Mouse (Mus musculus) liver, embryonic 15.5 days (tissue): ENCODE data around the gene Akt3. TPM values are rescaled to one million over a fixed set of nuclear protein-coding genes. Genes with fewer than 3 reads are reported as not detected.

ENCODE experiments used
- ATAC-seq: fragments of 200-750 bp; cut with Nextera tagmentation; 2 replicates; pipeline ENCODE4 v1.8.0; 2017; ENCODE audit warnings: moderate number of reproducible peaks, mild to moderate bottlenecking, moderate library complexity; ENCODE audit not compliant: insufficient read depth
- H3K27ac ChIP-seq: fragments of 300-500 bp; sonication (generic); replicated peaks from 2 replicates; pipeline ENCODE4 v1.5.1; 2015; ENCODE audit warnings: mild to moderate bottlenecking, inconsistent platforms
- H3K27me3 ChIP-seq: fragments of 300-500 bp; sonication (generic); 2 replicates; pipeline ENCODE4 v1.6.1; 2015; ENCODE audit warnings: mild to moderate bottlenecking, inconsistent platforms
- H3K36me3 ChIP-seq: fragments of 300-500 bp; sonication (generic); replicated peaks from 2 replicates; pipeline ENCODE4 v1.6.1; 2015; ENCODE audit warnings: moderate library complexity, mild to moderate bottlenecking, inconsistent platforms
- H3K4me1 ChIP-seq: fragments of 300-500 bp; sonication (generic); replicated peaks from 2 replicates; pipeline ENCODE4 v1.6.1; 2015; ENCODE audit warnings: inconsistent platforms
- H3K4me2 ChIP-seq: fragments of 300-500 bp; sonication (generic); 2 replicates; pipeline ENCODE4 v1.6.1; 2015; ENCODE audit warnings: moderate library complexity, mild to moderate bottlenecking, inconsistent platforms
- H3K4me3 ChIP-seq: fragments of 300-500 bp; sonication (generic); replicated peaks from 2 replicates; pipeline ENCODE4 v1.5.1; 2015; ENCODE audit warnings: mild to moderate bottlenecking, inconsistent platforms
- H3K9ac ChIP-seq: fragments of 300-500 bp; sonication (generic); 2 replicates; pipeline ENCODE4 v1.6.1; 2015; ENCODE audit warnings: moderate library complexity, mild to moderate bottlenecking, inconsistent platforms
- H3K9me3 ChIP-seq: fragments of 300-500 bp; sonication (generic); replicated peaks from 2 replicates; pipeline ENCODE4 v1.6.1; 2016; ENCODE audit warnings: inconsistent platforms
- WGBS: fragments of 180-500 bp; shearing (Covaris S2); methylation state at CpG from one replicate; pipeline ENCODE4 v1.1.7; 2015; ENCODE audit warnings: mixed read lengths; ENCODE audit not compliant: insufficient replicate concordance; 5-methylcytosine and 5-hydroxymethylcytosine counted together
- polyA plus RNA-seq: library from polyadenylated mRNA; unstranded; fragments of >200 nt; fragmentation: Nextera tagmentation; extraction: Ambion mirVana; gene quantifications from 2 replicates; pipeline ENCODE4 v1.2.1, GENCODE M21; 2015

The Akt3 gene
- polyA plus RNA-seq, 1 experiment from 2014 or later, result 0.48 TPM

DNA sequence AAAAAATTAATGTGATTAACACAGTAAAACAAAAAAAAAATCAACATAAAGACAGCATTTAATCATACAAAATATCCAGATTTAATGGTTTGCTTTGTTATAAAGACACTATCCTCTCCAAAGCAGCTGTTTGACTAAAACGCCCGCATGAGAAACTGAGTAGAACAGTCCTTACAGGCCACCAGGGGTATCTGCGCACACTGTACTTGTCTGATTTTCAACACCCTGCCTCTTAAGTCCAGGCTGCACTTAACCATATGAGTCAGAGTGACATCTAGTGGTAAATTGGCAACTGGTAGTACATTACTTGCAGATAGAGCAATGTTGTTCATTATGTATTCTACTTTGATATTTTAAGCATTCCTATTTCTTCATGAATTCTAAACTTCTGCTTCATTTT lies 69.3 kb downstream of the Akt3 start:
- H3K9me3 ChIP-seq, result no peaks in the 10 kb centered on the region

GRCm38 (mm10) chr1:177186751-177187150 lies 71.3 kb downstream of the Akt3 start:
- Histone ChIP-seq H3K27me3 (no peaks in the 10 kb centered on the region), H3K9me3 (no peaks in the 10 kb centered on the region), H3K9ac (no peak overlapping the region), H3K36me3 (no peaks in the 10 kb centered on the region), H3K4me2 (no peak overlapping the region), H3K4me3 (no peak overlapping the region), H3K27ac (no peak overlapping the region), H3K4me1 (no peaks in the 10 kb centered on the region)
- WGBS, result 52% methylated on average over 2 of the region's 2 CpGs
- ATAC-seq, result no peak

More for the DNA sequence above, 69.3 kb downstream of the Akt3 start:
- Histone ChIP-seq H3K27ac (no peak overlapping the region), H3K36me3 (no peaks in the 10 kb centered on the region), H3K4me1 (no peaks in the 10 kb centered on the region), H3K4me2 (no peak overlapping the region), H3K4me3 (no peak overlapping the region), H3K27me3 (no peaks in the 10 kb centered on the region), H3K9ac (no peak overlapping the region)
- no peak for ATAC-seq
- WGBS, result 21% methylated on average over 3 of the region's 3 CpGs

- Histone ChIP-seq H3K4me2 (no peak overlapping the region), H3K4me1 (no peaks in the 10 kb centered on the region), H3K4me3 (no peak overlapping the region), H3K9me3 (no peaks in the 10 kb centered on the region), H3K27ac (no peak overlapping the region), H3K36me3 (no peaks in the 10 kb centered on the region), H3K27me3 (no peaks in the 10 kb centered on the region), H3K9ac (no peak overlapping the region)
- no peak for ATAC-seq
- 53% methylated on average over 2 of the region's 2 CpGs for WGBS
These were observed 78.4 kb downstream of the Akt3 start for GRCm38 (mm10) chr1:177179635-177180034.

GRCm38 (mm10) chr1:177175436-177175835 lies 82.6 kb downstream of the Akt3 start:
- Histone ChIP-seq H3K4me3 (no peak overlapping the region), H3K9ac (no peak overlapping the region), H3K4me2 (no peak overlapping the region), H3K4me1 (no peaks in the 10 kb centered on the region), H3K27ac (no peak overlapping the region), H3K27me3 (no peaks in the 10 kb centered on the region), H3K9me3 (no peaks in the 10 kb centered on the region), H3K36me3 (no peaks in the 10 kb centered on the region)
- no peak for ATAC-seq

GRCm38 (mm10) chr1:177171300-177171699 lies 86.7 kb downstream of the Akt3 start:
- no peak overlapping the region for H3K4me2 ChIP-seq
- no peaks in the 10 kb centered on the region for H3K27me3 ChIP-seq
- no peak for ATAC-seq
- H3K27ac ChIP-seq, result no peak overlapping the region
- no peaks in the 10 kb centered on the region for H3K36me3 ChIP-seq
- H3K4me3 ChIP-seq, result no peak overlapping the region
- H3K4me1 ChIP-seq, result no peaks in the 10 kb centered on the region
- H3K9ac ChIP-seq, result no peak overlapping the region
- no peaks in the 10 kb centered on the region for H3K9me3 ChIP-seq

GRCm38 (mm10) chr1:177165789-177166188 lies 92.2 kb downstream of the Akt3 start:
- Histone ChIP-seq H3K9me3 (no peaks in the 10 kb centered on the region), H3K27ac (no peak overlapping the region), H3K9ac (no peak overlapping the region), H3K4me3 (no peak overlapping the region), H3K4me1 (no peaks in the 10 kb centered on the region), H3K36me3 (no peaks in the 10 kb centered on the region), H3K27me3 (no peaks in the 10 kb centered on the region), H3K4me2 (no peak overlapping the region)
- WGBS, result 50% methylated on average over 2 of the region's 2 CpGs
- no peak for ATAC-seq

DNA sequence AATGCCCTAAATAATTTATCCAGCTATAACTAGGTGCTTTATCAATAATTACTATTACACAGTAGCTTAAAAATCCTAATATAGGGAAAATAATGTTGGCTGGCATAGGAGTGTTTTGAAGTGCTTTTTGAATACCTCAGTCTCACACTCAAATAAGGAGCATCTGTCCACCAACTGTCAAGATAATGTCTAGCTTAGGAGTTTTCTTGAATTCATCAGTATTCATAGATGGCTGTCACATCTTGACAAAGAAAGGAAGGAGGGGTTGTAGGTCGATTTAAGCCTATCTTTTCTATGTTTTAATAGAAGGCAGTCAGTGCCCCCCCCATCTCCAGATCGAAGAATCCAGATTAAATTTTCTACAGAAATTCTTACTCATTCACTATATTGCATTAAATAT lies 92.7 kb downstream of the Akt3 start:
- H3K4me3 ChIP-seq, result no peak overlapping the region
- H3K27me3 ChIP-seq, result no peaks in the 10 kb centered on the region
- no peaks in the 10 kb centered on the region for H3K4me1 ChIP-seq
- no peaks in the 10 kb centered on the region for H3K9me3 ChIP-seq
- no peak overlapping the region for H3K4me2 ChIP-seq
- no peaks in the 10 kb centered on the region for H3K36me3 ChIP-seq
- 57% methylated on average over 2 of the region's 2 CpGs for WGBS
- ATAC-seq, result no peak
- H3K27ac ChIP-seq, result no peak overlapping the region
- no peak overlapping the region for H3K9ac ChIP-seq

- H3K4me2 ChIP-seq, result no peak overlapping the region
These were observed 107.5 kb downstream of the Akt3 start for GRCm38 (mm10) chr1:177150344-177151021.

DNA sequence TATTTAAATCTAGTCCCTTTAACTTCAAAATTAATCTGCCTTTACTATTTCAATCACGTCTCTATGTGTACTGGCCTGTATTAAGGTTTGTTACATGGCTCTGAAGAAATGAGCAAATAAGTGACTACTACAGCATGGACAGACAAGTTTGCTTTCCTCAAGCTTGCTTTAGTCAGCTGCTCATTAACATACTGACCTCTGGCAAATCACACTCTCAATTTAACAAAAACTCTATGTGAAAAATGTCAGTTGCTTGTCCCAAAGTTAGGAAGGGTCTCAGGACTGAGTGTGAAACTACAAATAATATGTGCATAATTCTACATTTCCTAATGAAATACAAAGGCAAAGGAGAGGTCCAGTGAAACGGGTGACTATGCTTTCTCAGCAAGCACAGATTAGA lies 109.3 kb downstream of the Akt3 start:
- no peak overlapping the region for H3K9ac ChIP-seq
- no peaks in the 10 kb centered on the region for H3K4me1 ChIP-seq
- no peak overlapping the region for H3K4me3 ChIP-seq
- H3K27ac ChIP-seq, result no peak overlapping the region
- H3K36me3 ChIP-seq, result no peaks in the 10 kb centered on the region
- no peaks in the 10 kb centered on the region for H3K9me3 ChIP-seq
- H3K27me3 ChIP-seq, result no peaks in the 10 kb centered on the region
- ATAC-seq, result no peak
- H3K4me2 ChIP-seq, result no peak overlapping the region
- 54% methylated on average over 2 of the region's 2 CpGs for WGBS

More at GRCm38 (mm10) chr1:177150344-177151021, 107.5 kb downstream of the Akt3 start:
- no peaks in the 10 kb centered on the region for H3K4me1 ChIP-seq
- H3K27ac ChIP-seq, result no peak overlapping the region
- no peaks in the 10 kb centered on the region for H3K36me3 ChIP-seq
- H3K27me3 ChIP-seq, result no peaks in the 10 kb centered on the region
- no peak overlapping the region for H3K4me3 ChIP-seq
- H3K9ac ChIP-seq, result no peak overlapping the region
- no peak for ATAC-seq
- no peaks in the 10 kb centered on the region for H3K9me3 ChIP-seq
- 55% methylated on average over 11 of the region's 11 CpGs for WGBS

DNA sequence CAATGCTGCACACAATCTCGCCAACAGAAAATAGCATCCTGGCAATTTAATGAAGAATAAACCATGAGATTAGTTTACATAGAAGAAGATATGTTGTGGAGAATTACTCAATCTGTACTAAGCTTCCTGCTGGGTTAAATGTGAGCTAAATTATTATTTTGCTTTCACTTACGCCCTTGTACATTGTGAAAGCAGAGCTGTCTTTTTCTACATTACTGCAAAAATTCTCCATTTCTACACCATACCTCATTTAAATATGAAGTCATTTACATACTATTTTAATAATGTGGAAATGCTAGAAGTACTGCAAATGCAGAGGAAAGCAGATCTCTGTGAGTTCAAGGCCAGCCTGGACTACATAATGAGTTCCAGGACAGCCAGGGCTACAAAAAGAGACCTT lies 116.5 kb downstream of the Akt3 start:
- H3K27ac ChIP-seq, result no peak overlapping the region
- no peaks in the 10 kb centered on the region for H3K4me1 ChIP-seq
- H3K9me3 ChIP-seq, result no peaks in the 10 kb centered on the region
- no peaks in the 10 kb centered on the region for H3K36me3 ChIP-seq
- H3K4me3 ChIP-seq, result no peak overlapping the region
- no peak for ATAC-seq
- 63% methylated on average over 2 of the region's 2 CpGs for WGBS
- no peak overlapping the region for H3K4me2 ChIP-seq
- no peaks in the 10 kb centered on the region for H3K27me3 ChIP-seq
- no peak overlapping the region for H3K9ac ChIP-seq

GRCm38 (mm10) chr1:177139652-177140051 lies 118.4 kb downstream of the Akt3 start:
- Histone ChIP-seq H3K27ac (no peak overlapping the region), H3K4me3 (no peak overlapping the region), H3K27me3 (no peaks in the 10 kb centered on the region), H3K9ac (no peak overlapping the region), H3K9me3 (no peaks in the 10 kb centered on the region), H3K36me3 (no peaks in the 10 kb centered on the region), H3K4me1 (no peaks in the 10 kb centered on the region), H3K4me2 (no peak overlapping the region)
- WGBS, result 55% methylated on average over 6 of the region's 6 CpGs
- no peak for ATAC-seq

DNA sequence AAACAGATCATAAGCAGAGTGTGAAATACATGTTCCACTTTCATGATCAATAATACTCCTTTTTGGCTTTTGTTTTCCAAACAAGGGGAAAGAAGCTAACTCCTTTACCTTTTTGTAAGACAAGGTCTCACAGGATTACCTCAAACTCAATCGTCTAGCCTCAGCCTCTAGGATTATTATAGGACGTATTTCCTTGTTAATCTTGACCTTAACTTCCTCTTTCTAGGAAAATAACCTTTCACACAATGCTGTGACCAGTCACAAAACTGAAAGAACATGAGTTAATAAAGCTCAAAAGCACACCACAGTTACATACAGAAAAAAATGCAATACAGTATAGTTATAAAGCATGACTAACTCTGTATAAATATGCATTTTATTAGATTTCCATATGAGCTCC lies 126.5 kb downstream of the Akt3 start:
- no peaks in the 10 kb centered on the region for H3K27me3 ChIP-seq
- H3K9ac ChIP-seq, result no peak overlapping the region
- no peaks in the 10 kb centered on the region for H3K9me3 ChIP-seq
- H3K4me1 ChIP-seq, result no peaks in the 10 kb centered on the region
- WGBS, result 23% methylated on average over 2 of the region's 2 CpGs
- ATAC-seq, result no peak
- no peak overlapping the region for H3K27ac ChIP-seq
- H3K36me3 ChIP-seq, result no peaks in the 10 kb centered on the region
- no peak overlapping the region for H3K4me2 ChIP-seq
- H3K4me3 ChIP-seq, result no peak overlapping the region
